Mouse (Mus musculus) CH12.LX (cell line): ENCODE data around the gene 5730522E02Rik. TPM values are rescaled to one million over a fixed set of nuclear protein-coding genes. Genes with fewer than 3 reads are reported as not detected.

Experiments used
- DNase-seq: peaks from one replicate; pipeline ENCODE4 v3.0.0-alpha.2; 2013; ENCODE audit errors: extremely low read depth
- H3K27ac ChIP-seq: 2 replicates; pipeline ENCODE4 v1.5.1; 2012; ENCODE audit warnings: low read depth, mild to moderate bottlenecking, control low read depth, moderate library complexity; ENCODE audit not compliant: insufficient read depth
- H3K27me3 ChIP-seq: replicated peaks from 2 replicates; pipeline ENCODE3; 2012; ENCODE audit warnings: inconsistent platforms
- H3K36me3 ChIP-seq, 2 experiments: replicated peaks in 1 of 2; 2 replicates each; pipeline versions ENCODE3 to v1.6.1; 2012; ENCODE audit warnings: inconsistent platforms in 1 of 2, low read length in 1 of 2, mild to moderate bottlenecking in 1 of 2, mixed read lengths in 1 of 2, moderate library complexity in 1 of 2; ENCODE audit not compliant: control insufficient read depth in 1 of 2, insufficient read depth in 1 of 2
- H3K4me1 ChIP-seq, 2 experiments: 2 replicates each; pipeline ENCODE4 v1.6.1; 2012; ENCODE audit warnings: inconsistent platforms in 1 of 2, moderate library complexity in 1 of 2; ENCODE audit not compliant: insufficient read depth in 2 of 2, control insufficient read depth in 1 of 2
- H3K4me2 ChIP-seq: 2 replicates; pipeline ENCODE4 v1.6.1; 2012; ENCODE audit warnings: low read depth, mild to moderate bottlenecking, control low read depth; ENCODE audit not compliant: poor library complexity, insufficient read depth, severe bottlenecking
- H3K4me3 ChIP-seq, 3 experiments: fragments of 150-350 bp in 1 of 3; sonication (generic) in 1 of 3; replicated peaks in 1 of 3; 2 replicates each; pipeline versions ENCODE3 to v1.5.1; 2011 to 2012; ENCODE audit warnings: low read depth in 2 of 3, low read length in 2 of 3, mild to moderate bottlenecking in 2 of 3, moderate library complexity in 2 of 3, control low read depth in 1 of 3, improper control_type of control experiment in 1 of 3, inconsistent platforms in 1 of 3, mixed read lengths in 1 of 3; ENCODE audit not compliant: poor library complexity in 1 of 3
- H3K79me2 ChIP-seq: replicated peaks from 2 replicates; pipeline ENCODE4 v1.6.1; 2012; ENCODE audit warnings: mild to moderate bottlenecking, moderate library complexity; ENCODE audit not compliant: control insufficient read depth, poor library complexity, insufficient read depth, severe bottlenecking; ENCODE audit errors: extremely low read depth
- H3K9ac ChIP-seq: 2 replicates; pipeline ENCODE4 v1.6.1; 2012; ENCODE audit warnings: low read depth, mild to moderate bottlenecking, control low read depth, moderate library complexity; ENCODE audit not compliant: insufficient read depth
- H3K9me3 ChIP-seq: replicated peaks from 2 replicates; pipeline ENCODE3; 2012; ENCODE audit warnings: low read length, inconsistent platforms, mixed read lengths
- BHLHE40 ChIP-seq: IDR thresholded peaks from 2 replicates; pipeline ENCODE4 v1.6.1; 2011; ENCODE audit warnings: mild to moderate bottlenecking, low read depth, low read length, improper control_type of control experiment
- CHD1 ChIP-seq: IDR thresholded peaks from 2 replicates; pipeline ENCODE4 v1.6.1; 2012; ENCODE audit warnings: low read depth, low read length, improper control_type of control experiment, inconsistent platforms
- E2F4 ChIP-seq: IDR thresholded peaks from 2 replicates; pipeline ENCODE4 v1.6.1; 2011; ENCODE audit warnings: low read depth, low read length, improper control_type of control experiment; ENCODE audit not compliant: insufficient replicate concordance
- EP300 ChIP-seq: IDR thresholded peaks from 2 replicates; pipeline ENCODE4 v1.6.1; 2011; ENCODE audit warnings: low read length, improper control_type of control experiment
- HCFC1 ChIP-seq: IDR thresholded peaks from 2 replicates; pipeline ENCODE4 v1.6.1; 2012; ENCODE audit warnings: low read depth, mild to moderate bottlenecking, inconsistent platforms, low read length, improper control_type of control experiment
- KAT2A ChIP-seq: IDR thresholded peaks from 2 replicates; pipeline ENCODE4 v1.6.1; 2012; ENCODE audit warnings: low read length, improper control_type of control experiment, inconsistent platforms; ENCODE audit not compliant: insufficient replicate concordance
- MAFK ChIP-seq: IDR thresholded peaks from 2 replicates; pipeline ENCODE4 v1.6.1; 2011; ENCODE audit warnings: low read length, improper control_type of control experiment; ENCODE audit not compliant: insufficient replicate concordance
- MAZ ChIP-seq: IDR thresholded peaks from 2 replicates; pipeline ENCODE4 v1.6.1; 2012; ENCODE audit warnings: low read depth, mild to moderate bottlenecking, inconsistent platforms, low read length, improper control_type of control experiment, moderate library complexity
- MYC ChIP-seq: IDR thresholded peaks from 2 replicates; pipeline ENCODE4 v1.6.1; 2011; ENCODE audit warnings: low read depth, mild to moderate bottlenecking, improper control_type of control experiment, low read length
- PAX5 ChIP-seq: IDR thresholded peaks from 2 replicates; pipeline ENCODE4 v1.6.1; 2012; ENCODE audit warnings: low read length, inconsistent platforms, mixed read lengths
- POLR2A ChIP-seq: IDR thresholded peaks from 2 replicates; pipeline ENCODE4 v1.6.1; 2011; ENCODE audit warnings: low read depth, mild to moderate bottlenecking, improper control_type of control experiment, low read length
- POLR2AphosphoS2 ChIP-seq: IDR thresholded peaks from 2 replicates; pipeline ENCODE4 v1.6.1; 2011; ENCODE audit warnings: low read depth, low read length, improper control_type of control experiment
- RCOR1 ChIP-seq: conservative IDR thresholded peaks from 2 replicates; pipeline ENCODE4 v1.6.1; 2012; ENCODE audit warnings: low read depth, mild to moderate bottlenecking, inconsistent platforms, low read length, improper control_type of control experiment
- SIN3A ChIP-seq: IDR thresholded peaks from 2 replicates; pipeline ENCODE4 v1.6.1; 2012; ENCODE audit warnings: low read length, improper control_type of control experiment, inconsistent platforms
- SMC3 ChIP-seq: IDR thresholded peaks from 2 replicates; pipeline ENCODE4 v1.6.1; 2011; ENCODE audit warnings: low read depth, low read length, improper control_type of control experiment
- TBP ChIP-seq: conservative IDR thresholded peaks from 2 replicates; pipeline ENCODE4 v1.6.1; 2011; ENCODE audit warnings: low read depth, low read length, improper control_type of control experiment
- USF1 ChIP-seq: IDR thresholded peaks from 2 replicates; pipeline ENCODE4 v1.6.1; 2014; ENCODE audit warnings: low read depth, mild to moderate bottlenecking, inconsistent platforms, low read length, improper control_type of control experiment
- ZC3H11A ChIP-seq: IDR thresholded peaks from 2 replicates; pipeline ENCODE4 v1.6.1; 2012; ENCODE audit warnings: low read depth, mild to moderate bottlenecking, inconsistent platforms, low read length, improper control_type of control experiment
- ZNF384 ChIP-seq: IDR thresholded peaks from 2 replicates; pipeline ENCODE4 v1.6.1; 2012; ENCODE audit warnings: low read depth, low read length, improper control_type of control experiment, inconsistent platforms
- dilution Hi-C: fragments of 300-500 bp; cut with MboI; formaldehyde crosslinking; loops from 2 replicates; pipeline ENCODE4 v1.14.3; 2020; ENCODE audit warnings: low sequenced_read_pairs; ENCODE audit not compliant: extremely low pct_unique_long_range_greater_than_20kb, extremely low pct_ligation_motif_present
- in situ Hi-C: fragments of 300-500 bp; cut with MboI; formaldehyde crosslinking; loops from 3 replicates; pipeline ENCODE4 v1.14.3; 2019; ENCODE audit warnings: low sequenced_read_pairs, low pct_ligation_motif_present, low pct_unique_long_range_greater_than_20kb, mixed read lengths
- polyA plus RNA-seq: library from polyadenylated mRNA; unstranded; fragments of >175 nt; gene quantifications from 2 replicates; pipeline ENCODE4 v1.2.1, GENCODE M21; 2012; ENCODE audit warnings: low read depth; ENCODE audit not compliant: insufficient read length
- total RNA-seq, 2 experiments: library from RNA; depleted of rRNA; stranded (reverse); fragments of 300-350 nt in 1 of 2; fragments of >200 nt in 1 of 2; gene quantifications; 2 replicates each; pipeline ENCODE4 v1.2.3; 2012 to 2014

5730522E02Rik gene
- total and polyA plus RNA-seq, 3 experiments = not detected

DNA sequence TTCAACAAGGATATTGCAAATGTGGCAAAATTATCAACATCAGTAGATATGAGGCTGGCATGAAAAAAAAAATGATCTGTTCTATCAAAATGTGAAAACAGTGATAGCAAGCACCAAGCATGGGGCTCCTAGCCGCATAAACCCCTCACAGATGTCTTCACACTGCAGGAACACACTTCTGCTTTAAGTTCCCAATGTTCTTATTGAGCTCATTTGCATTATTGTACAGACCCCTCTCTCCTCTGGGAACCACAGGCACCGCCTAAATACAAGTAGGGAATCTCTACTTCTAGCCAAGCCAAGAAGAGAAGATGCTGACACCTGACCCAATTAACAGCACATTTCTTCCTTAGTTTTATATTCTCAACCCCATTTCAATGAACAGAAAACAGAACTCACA lies 105.9 kb downstream of the 5730522E02Rik start:
- Histone ChIP-seq H3K27ac (no peak overlapping the region), H3K4me2 (no peak overlapping the region), H3K4me1 (no peaks in the 10 kb centered on the region), H3K36me3 (no peaks in the 10 kb centered on the region), H3K27me3 (no peaks in the 10 kb centered on the region), H3K4me3 (no peak overlapping the region), H3K9ac (no peak overlapping the region), H3K79me2 (no peaks in the 10 kb centered on the region; the same call in 1 of the 2 replicates), H3K9me3 (no peaks in the 10 kb centered on the region)
- DNase-seq = no peak
- no peak for TF ChIP-seq MAFK
- TF ChIP-seq POLR2A = no peak
- TF ChIP-seq MYC = no peak
- TF ChIP-seq ZC3H11A = no peak
- no peak for TF ChIP-seq POLR2AphosphoS2
- no peak for TF ChIP-seq ZNF384
- no peak for TF ChIP-seq HCFC1
- TF ChIP-seq E2F4 = no peak
- no peak for TF ChIP-seq USF1
- no peak for TF ChIP-seq EP300
- dilution Hi-C loops (no loop called here), in situ Hi-C loops (no loop called here)

- H3K36me3 ChIP-seq = no peaks in the 10 kb centered on the region
- no peak for DNase-seq
- H3K27me3 ChIP-seq = no peaks in the 10 kb centered on the region
- H3K4me2 ChIP-seq = no peak overlapping the region
- H3K4me1 ChIP-seq = no peaks in the 10 kb centered on the region
- no peaks in the 10 kb centered on the region; the same call in 1 of the 2 replicates for H3K79me2 ChIP-seq
- TF ChIP-seq POLR2AphosphoS2 (no peak), MAZ (no peak), CHD1 (no peak), SIN3A (no peak), KAT2A (no peak), BHLHE40 (no peak), SMC3 (no peak), TBP (no peak), PAX5 (no peak), RCOR1 (no peak), MAFK (no peak)
- dilution Hi-C loops = no loop called here
- no peaks in the 10 kb centered on the region for H3K9me3 ChIP-seq
- in situ Hi-C loops = no loop called here
- H3K9ac ChIP-seq = no peak overlapping the region
- no peak overlapping the region for H3K4me3 ChIP-seq
- H3K27ac ChIP-seq = no peak overlapping the region
Observed at GRCm38 (mm10) chr11:26103698-26104097, 106.9 kb downstream of the 5730522E02Rik start.
